Mouse (Mus musculus) testis, adult 2 months (tissue): ENCODE measurements around the gene Tmem9.

Source experiments
- CTCF ChIP-seq: fragments of 200-500 bp; IDR thresholded peaks from 2 replicates; pipeline ENCODE4 v1.5.1; 2012; ENCODE audit warnings: low read depth, mild to moderate bottlenecking, inconsistent platforms, low read length, moderate library complexity; ENCODE audit not compliant: control insufficient read depth, insufficient read depth, insufficient replicate concordance
- POLR2A ChIP-seq: fragments of 200-500 bp; IDR thresholded peaks from 2 replicates; pipeline ENCODE4 v1.6.1; 2012; ENCODE audit warnings: low read depth, mild to moderate bottlenecking, inconsistent platforms, low read length, moderate library complexity; ENCODE audit not compliant: control insufficient read depth

DNA sequence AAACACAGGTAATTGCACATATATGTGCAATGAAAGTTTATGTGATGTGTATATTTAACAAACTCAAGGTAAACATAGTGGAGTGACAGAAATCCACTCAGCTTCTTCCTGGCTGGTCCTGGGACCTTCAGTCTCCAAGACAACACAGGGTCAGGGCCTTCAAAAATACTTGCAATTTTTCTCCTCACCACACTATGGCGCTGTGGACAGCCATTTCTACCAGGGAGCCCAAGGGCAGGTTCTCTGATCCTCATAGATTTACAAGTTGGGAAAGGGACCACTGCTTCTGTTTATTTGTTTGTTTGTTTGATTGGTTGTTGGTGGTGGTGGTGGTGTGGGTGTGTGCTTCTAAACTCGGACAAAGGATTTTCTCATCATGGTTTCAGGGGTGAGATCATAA, 39.5 kb downstream of the Tmem9 start:
- no peak for TF ChIP-seq POLR2A
- TF ChIP-seq CTCF: no peak
